Mouse (Mus musculus) lung, postnatal 0 days (tissue): ENCODE data around the gene Sin3a. TPM values are rescaled to one million over a fixed set of nuclear protein-coding genes. Genes with fewer than 3 reads are reported as not detected.

Source experiments
- ATAC-seq: fragments of 200-750 bp; cut with Nextera tagmentation; 2 replicates; pipeline ENCODE4 v1.8.0; 2017; ENCODE audit warnings: moderate library complexity
- DNase-seq: peaks from one replicate; pipeline ENCODE4 v3.0.0-alpha.2; 2016; ENCODE audit warnings: low spot score
- H3K27ac ChIP-seq: fragments of 300-500 bp; sonication (generic); 2 replicates; pipeline ENCODE4 v1.5.1; 2014; ENCODE audit warnings: antibody characterized with exemption, mild to moderate bottlenecking, low read length, mixed read lengths
- H3K27me3 ChIP-seq: fragments of 300-500 bp; sonication (generic); replicated peaks from 2 replicates; pipeline ENCODE4 v1.6.1; 2014; ENCODE audit warnings: low read length, mixed read lengths; ENCODE audit not compliant: insufficient read depth
- H3K36me3 ChIP-seq: fragments of 300-500 bp; sonication (generic); 2 replicates; pipeline ENCODE4 v1.6.1; 2014; ENCODE audit warnings: low read length, mixed read lengths; ENCODE audit not compliant: insufficient read depth
- H3K4me1 ChIP-seq: fragments of 300-500 bp; sonication (generic); 2 replicates; pipeline ENCODE4 v1.6.1; 2014; ENCODE audit warnings: antibody characterized with exemption, low read depth, low read length, mixed read lengths; ENCODE audit not compliant: insufficient read depth
- H3K4me2 ChIP-seq: fragments of 300-500 bp; sonication (generic); replicated peaks from 2 replicates; pipeline ENCODE4 v1.6.1; 2014; ENCODE audit warnings: low read depth, mild to moderate bottlenecking, low read length, moderate library complexity, mixed read lengths
- H3K4me3 ChIP-seq: fragments of 300-500 bp; sonication (generic); 2 replicates; pipeline ENCODE4 v1.5.1; 2014; ENCODE audit warnings: low read depth, low read length
- H3K9ac ChIP-seq: fragments of 300-500 bp; sonication (generic); replicated peaks from 2 replicates; pipeline ENCODE4 v1.6.1; 2014; ENCODE audit warnings: low read depth, mild to moderate bottlenecking
- H3K9me3 ChIP-seq: fragments of 300-500 bp; sonication (generic); 2 replicates; pipeline ENCODE4 v1.6.1; 2016; ENCODE audit warnings: low read length, mixed read lengths
- CTCF ChIP-seq: IDR thresholded peaks from 2 replicates; pipeline ENCODE4 v1.5.1; 2016; ENCODE audit warnings: antibody characterized with exemption, mild to moderate bottlenecking
- EP300 ChIP-seq: IDR thresholded peaks from 2 replicates; pipeline ENCODE4 v1.6.1; 2016; ENCODE audit warnings: antibody characterized with exemption, mild to moderate bottlenecking, control low read depth
- WGBS: fragments of 180-500 bp; shearing (Covaris S2); extraction: QIAGEN DNeasy Blood & Tissue Kit; methylation state at CpG from one replicate; pipeline ENCODE4 v1.1.7; 2014; 5-methylcytosine and 5-hydroxymethylcytosine counted together
- polyA plus RNA-seq: library from polyadenylated mRNA; unstranded; fragments of >200 nt; fragmentation: Nextera tagmentation; extraction: Ambion mirVana; gene quantifications from 2 replicates; pipeline ENCODE4 v1.2.1, GENCODE M21; 2015

Gene Sin3a
- polyA plus RNA-seq, 1 experiment from 2014 or later: 14.3 TPM

DNA sequence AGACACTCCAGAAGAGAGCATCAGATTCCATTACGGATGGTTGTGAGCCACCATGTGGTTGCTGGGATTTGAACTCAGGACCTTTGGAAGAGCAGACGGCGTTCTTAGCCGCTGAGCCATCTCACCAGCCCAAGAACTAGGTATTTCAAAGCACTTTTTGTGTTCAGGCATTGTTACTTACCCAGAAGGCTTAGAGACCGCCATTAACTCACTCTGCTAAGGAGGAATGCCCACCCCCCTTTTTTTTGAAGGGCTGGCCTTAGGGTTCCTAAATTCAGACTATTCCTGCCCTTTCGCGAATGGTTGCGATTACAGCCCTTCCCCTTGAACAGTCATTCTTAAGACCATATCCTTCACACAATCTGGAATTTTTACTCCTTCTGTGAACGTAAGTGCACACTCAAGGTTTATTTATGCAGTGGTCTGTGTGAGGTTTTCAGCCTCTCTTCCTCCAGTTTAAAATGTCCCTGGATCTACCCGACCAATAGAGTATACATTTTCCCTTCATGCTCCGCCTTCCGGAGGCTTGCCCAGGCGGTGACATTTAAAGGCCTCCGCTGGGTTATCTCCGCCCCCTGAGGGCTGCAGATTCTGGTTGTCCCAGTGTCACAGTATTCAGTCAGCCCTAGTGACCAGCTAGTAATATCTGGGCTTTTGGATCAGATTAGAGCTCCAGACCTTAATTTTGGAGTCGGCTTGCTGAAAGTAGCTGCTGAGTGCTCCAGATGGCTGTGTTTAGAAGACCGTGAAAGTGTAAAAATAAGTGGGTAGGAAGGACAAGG is 3.2 kb downstream of the Sin3a start:
- ATAC-seq (no peak), DNase-seq (peak; percentile 94)
- Histone ChIP-seq H3K9me3 (no peaks in the 10 kb centered on the region), H3K9ac (0 out of 2 replicates have a peak overlapping the region, but pooled peaks have one; percentile 44), H3K36me3 (no peaks in the 10 kb centered on the region), H3K27ac (peak overlapping the region; percentile 91), H3K4me2 (peak overlapping the region; percentile 62), H3K27me3 (no peaks in the 10 kb centered on the region), H3K4me3 (peak overlapping the region; percentile 34), H3K4me1 (peaks cover 3% of the 10 kb centered on the region; the same call in 1 of the 2 replicates)
- TF ChIP-seq CTCF (no peak), EP300 (peak; percentile 36; the same call in 1 of the 2 replicates)
- WGBS: 2% methylated on average over 17 of the region's 17 CpGs

DNA sequence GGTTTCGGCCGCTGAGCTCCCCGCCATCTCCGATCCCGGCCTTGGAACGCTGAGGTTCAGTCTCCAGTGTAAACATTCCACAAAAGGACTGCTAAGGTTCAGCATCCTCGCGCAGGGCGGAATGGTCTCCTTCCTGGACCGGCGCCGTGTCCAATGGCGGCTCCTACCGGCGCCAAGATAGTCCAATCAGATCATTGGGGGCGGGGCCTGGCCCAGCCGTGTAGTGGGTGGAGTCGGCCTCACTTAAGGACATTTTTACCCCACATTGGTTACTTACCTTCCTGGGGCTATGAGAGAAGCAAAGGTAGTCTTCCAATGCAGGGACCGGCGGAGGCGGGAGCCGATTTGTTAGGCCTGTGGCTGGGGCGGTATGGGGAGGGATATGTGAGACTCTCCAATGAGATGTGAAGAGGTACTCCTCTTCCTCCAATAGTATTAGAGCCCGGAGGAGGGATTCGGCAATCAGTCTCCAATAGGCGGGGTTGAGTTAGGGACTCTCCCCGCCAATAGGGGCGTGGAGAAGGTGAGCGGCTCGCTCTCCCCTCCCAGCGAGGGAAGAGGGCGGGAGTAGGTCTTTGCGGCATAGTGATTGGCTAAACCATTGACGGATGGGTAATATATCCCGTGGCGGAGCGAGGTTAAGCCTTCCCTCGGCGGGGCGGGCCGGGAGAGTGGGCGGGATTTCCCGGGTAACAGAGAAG is 4.0 kb downstream of the Sin3a start:
- TF ChIP-seq CTCF (peak; percentile 36), EP300 (peak; percentile 63)
- peak; percentile 77 for ATAC-seq
- H3K9me3 ChIP-seq: no peaks in the 10 kb centered on the region
- peak overlapping the region; percentile 97 for H3K27ac ChIP-seq
- H3K4me3 ChIP-seq: peak overlapping the region; percentile 97
- peaks cover 3% of the 10 kb centered on the region; the same call in 1 of the 2 replicates for H3K4me1 ChIP-seq
- no peaks in the 10 kb centered on the region for H3K36me3 ChIP-seq
- peak overlapping the region; percentile 79 for H3K4me2 ChIP-seq
- H3K9ac ChIP-seq: peak overlapping the region; percentile 70; the same call in 1 of the 2 replicates
- under 1% methylated on average over 41 of the region's 43 CpGs for WGBS
- peak; percentile 100 for DNase-seq
- H3K27me3 ChIP-seq: no peaks in the 10 kb centered on the region

DNA sequence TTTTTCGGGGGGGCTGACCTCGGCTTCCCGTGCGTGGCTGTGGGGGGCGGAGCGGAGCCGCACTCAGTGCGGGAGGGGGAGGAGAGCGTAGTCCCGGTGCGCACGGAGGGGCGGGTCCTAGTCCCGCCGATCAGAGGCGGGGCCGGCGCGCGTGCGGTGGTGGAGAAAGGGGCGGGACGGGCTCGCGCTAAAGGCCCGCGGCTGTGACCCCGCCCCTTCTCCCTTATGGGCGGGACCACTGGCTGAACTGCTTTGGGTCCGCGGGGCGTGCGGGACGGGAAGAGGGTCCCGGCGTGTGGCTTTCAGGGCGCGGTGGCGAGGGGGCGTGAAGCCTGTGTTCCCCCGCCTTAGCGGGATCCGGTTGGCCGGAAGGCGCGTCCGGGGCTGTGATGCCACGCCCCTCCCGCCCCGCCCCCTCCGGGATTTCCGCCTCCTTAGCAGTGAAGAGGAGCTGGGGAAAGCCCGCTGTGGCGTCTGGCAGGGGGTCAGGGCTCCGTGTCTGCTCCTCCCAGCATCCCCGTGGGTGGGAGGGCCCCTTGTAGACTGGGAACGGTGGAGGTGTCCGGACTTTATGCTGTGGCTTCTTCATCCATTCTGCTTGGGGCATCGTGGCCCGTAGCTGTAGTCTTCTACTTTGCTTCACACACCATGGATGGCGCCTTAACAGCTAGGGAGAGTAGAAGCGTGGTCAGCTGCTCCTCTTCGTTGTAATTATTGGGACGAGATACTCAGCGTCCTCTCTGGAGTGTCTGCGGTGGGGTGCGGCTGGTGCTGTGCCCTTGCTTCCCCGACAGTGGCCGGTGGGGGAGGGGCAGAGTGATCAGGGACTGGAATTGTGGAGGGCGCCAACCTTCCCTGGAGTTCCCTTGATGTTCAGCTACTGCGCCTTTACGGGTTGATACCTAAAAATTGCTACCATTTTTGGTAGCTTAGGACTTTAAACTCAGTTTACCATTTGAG is 5.1 kb downstream of the Sin3a start:
- no peaks in the 10 kb centered on the region for H3K36me3 ChIP-seq
- no peak for TF ChIP-seq EP300
- peak overlapping the region; percentile 97 for H3K4me3 ChIP-seq
- peak overlapping the region; percentile 79 for H3K4me2 ChIP-seq
- H3K9ac ChIP-seq: peak overlapping the region; percentile 70
- ATAC-seq (peak; percentile 14), DNase-seq (peak; percentile 94)
- no peaks in the 10 kb centered on the region for H3K27me3 ChIP-seq
- WGBS: under 1% methylated on average over 33 of the region's 72 CpGs
- H3K4me1 ChIP-seq: peaks cover 3% of the 10 kb centered on the region; the same call in 1 of the 2 replicates
- peak overlapping the region; percentile 97 for H3K27ac ChIP-seq
- no peaks in the 10 kb centered on the region for H3K9me3 ChIP-seq

DNA sequence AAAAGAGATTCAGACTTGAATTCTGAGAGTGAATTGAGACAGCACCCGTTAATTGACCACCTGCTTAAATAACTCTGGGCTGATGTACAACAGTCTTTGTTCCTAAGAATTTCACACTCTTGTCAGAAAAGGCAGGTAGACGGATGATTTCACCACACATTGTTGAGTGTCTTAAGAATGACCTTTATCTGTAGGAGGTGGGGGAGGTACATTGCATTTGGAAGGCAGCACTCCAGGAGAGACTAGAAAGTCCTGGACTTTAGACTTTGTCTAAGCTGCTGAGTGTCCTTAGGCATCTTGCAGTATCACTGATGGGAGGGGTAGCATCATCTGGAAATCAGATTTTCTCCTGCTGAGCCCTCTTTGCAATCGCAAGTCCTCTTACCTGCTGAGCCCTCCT is 10.4 kb downstream of the Sin3a start:
- H3K27ac ChIP-seq: no peak overlapping the region
- TF ChIP-seq CTCF: no peak
- no peak for TF ChIP-seq EP300
- ATAC-seq (no peak), DNase-seq (no peak)
- H3K4me1 ChIP-seq: no peaks in the 10 kb centered on the region
- 74% methylated on average over 3 of the region's 3 CpGs for WGBS
- no peak overlapping the region for H3K9ac ChIP-seq
- H3K4me3 ChIP-seq: no peak overlapping the region
- H3K4me2 ChIP-seq: no peak overlapping the region
- H3K36me3 ChIP-seq: no peaks in the 10 kb centered on the region
- H3K27me3 ChIP-seq: no peaks in the 10 kb centered on the region
- H3K9me3 ChIP-seq: no peaks in the 10 kb centered on the region

DNA sequence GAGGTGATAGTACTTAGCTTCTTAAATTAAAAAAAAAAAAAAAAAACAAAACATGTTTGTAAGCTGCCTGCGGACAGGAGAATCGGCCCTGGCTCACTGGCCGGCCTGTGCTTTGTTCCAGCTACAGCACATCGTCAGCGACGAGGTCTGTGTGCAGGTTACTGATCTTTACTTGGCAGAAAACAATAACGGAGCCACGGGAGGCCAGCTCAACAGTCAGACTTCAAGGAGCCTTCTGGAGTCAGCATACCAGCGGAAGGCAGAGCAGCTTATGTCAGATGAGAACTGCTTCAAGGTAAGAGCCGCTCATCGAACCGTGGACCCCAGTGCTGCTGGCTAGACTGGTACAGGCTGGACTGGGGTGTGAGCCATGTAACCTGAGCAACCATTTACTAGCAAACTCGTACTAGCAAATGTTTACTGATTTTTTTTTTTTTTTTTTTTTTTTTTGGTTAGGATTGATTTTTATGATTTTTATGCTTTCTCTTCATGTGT is 45.5 kb downstream of the Sin3a start:
- 95% methylated on average over 13 of the region's 13 CpGs for WGBS
- no peak overlapping the region for H3K9ac ChIP-seq
- no peaks in the 10 kb centered on the region for H3K27me3 ChIP-seq
- no peak for DNase-seq
- no peak for ATAC-seq
- no peak overlapping the region for H3K27ac ChIP-seq
- TF ChIP-seq EP300 (no peak), CTCF (no peak)
- H3K4me2 ChIP-seq: no peak overlapping the region
- H3K4me3 ChIP-seq: no peak overlapping the region
- H3K4me1 ChIP-seq: no peaks in the 10 kb centered on the region
- no peaks in the 10 kb centered on the region for H3K9me3 ChIP-seq
- H3K36me3 ChIP-seq: peaks cover 43% of the 10 kb centered on the region; the same call in 1 of the 2 replicates
